Mouse (Mus musculus) spleen, postnatal 10 days (tissue): Measurements from ENCODE around the gene Gprasp1.
"Not testable (repeated sequence)": the region's sequence is repeated elsewhere in the genome, so short reads cannot be mapped to it uniquely, and the experiment has no call there.

Experiments used
- DNase-seq, 2 experiments: peaks; one replicate each; pipeline ENCODE4 v3.0.0; 2021 to 2022; ENCODE audit warnings: low spot score in 2 of 2

Gprasp1 gene

DNA sequence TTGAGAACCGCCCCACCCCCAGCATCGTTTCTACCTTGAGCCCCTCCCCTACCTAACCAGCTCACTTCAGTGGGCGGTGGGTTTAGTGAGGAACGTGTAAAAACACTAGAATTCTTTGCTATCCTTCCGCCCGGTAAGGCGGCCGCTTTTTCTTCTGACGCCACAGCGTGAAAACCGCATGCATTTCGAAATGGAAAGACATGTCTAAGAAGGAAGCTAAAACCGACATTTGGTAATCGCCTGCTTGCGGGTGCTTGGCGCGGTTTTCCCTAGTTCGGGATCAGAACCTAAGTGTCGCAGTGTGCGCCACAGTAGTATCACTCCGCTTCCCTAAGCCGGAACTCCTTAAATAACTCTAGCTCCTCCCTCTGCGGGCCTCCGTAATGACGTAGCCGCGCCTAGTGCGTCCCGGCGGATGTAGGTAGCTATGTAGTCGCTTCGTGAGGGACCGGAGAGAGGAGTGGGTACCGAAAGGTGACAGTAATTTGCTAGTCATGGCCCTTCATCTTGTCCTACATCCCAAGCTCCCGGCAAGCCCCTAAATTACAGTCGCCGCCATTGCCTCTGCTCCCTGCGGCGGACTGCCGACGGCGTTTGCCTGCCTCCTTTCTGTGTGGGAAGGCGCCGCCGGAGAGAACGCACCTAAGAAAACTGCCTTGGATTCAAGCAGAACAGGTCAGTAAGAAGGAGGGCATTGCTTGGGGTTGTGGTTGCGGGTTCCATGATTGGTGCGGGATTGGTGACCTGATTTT lies at the start of gene Gprasp1, which contains the start of gene Armcx5:
TSS of gene Gprasp1 (plus strand) at position 430 of the 752 bp plus-strand sequence.
TSS of gene Armcx5 (plus strand) at position 430 of the 752 bp plus-strand sequence.
- DNase-seq = peak; percentile 66 to 86

DNA sequence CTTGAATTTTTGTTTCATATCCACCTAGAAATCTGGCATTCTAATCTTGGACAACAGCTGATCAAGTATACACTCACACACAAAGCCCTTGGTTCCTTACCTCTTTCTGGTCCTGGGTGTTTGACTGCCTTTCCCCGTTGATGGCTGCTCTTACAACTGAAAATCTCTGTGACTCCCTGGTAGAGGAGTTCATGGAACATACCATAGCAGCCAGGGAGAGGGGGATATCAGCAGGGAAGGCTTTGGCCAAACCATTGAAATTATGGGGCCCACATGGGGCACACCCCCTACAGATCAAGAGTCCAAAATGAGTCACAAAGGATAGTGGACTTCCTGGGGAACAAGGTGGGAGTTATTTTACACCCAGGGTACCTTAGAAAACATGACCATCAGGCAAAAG lies 48.9 kb upstream of the Gprasp1 start, which contains the start of gene Tcp11x2:
TSS of gene Tcp11x2 (minus strand) at position 158 of the 400 bp plus-strand sequence.
- no peak for DNase-seq

DNA sequence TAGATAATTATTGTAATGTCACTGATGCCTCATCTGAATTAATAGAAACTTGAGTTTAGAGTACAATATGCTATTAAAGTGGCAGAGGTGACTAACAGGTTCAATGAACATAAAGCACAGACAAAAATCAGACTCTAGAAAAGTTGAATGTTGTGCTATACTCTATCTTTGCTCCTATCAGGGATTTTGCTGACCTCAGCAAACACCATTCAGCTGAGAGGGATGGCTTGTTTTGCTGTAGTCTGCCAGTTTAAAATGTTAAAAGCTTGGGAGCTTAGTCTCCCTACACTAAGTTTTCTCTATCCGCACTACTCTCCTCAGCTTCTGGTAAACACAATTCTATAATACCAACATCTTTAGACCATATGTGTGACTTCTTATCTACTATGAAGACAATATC lies 39.4 kb upstream of the Gprasp1 start:
- no peak for DNase-seq

DNA sequence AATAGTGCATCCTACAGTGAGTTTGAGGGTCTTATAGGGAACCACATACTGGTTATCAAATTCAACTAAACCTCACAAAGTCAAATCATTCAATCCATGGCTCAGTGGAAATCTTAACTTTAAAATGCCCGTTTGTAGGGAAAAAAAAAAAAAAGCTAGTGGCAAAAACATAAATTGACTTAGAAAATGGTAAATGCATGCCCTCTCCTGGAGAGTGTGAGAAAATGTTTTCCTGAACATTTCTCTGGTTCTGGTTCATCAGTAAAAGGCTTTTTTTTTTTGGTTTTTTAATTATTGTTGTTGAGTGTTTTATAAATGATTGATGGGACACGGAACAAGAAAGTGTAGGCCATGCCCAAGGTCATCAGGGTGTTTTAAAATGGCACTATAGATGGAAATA lies 38.2 kb upstream of the Gprasp1 start:
- no peak for DNase-seq

DNA sequence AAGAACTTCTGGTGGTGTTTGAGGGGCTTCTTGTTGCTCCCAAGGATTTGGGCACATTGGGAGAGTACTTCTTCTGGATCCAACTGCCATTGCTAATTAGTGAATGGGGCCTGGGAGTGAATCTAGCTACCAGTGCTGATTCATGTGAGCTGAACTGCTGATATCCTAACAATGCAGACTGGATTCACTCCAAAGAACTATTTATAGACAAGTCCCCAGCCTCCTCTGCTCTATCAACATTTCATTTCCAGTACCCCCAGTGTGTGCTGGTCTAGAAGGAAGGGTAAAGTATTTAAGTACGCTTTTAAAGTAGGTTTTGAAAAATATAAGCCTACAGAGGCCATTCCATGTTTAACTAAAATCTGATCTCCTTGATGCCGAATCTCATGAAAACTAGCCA lies 29.7 kb upstream of the Gprasp1 start:
- DNase-seq = no peak

DNA sequence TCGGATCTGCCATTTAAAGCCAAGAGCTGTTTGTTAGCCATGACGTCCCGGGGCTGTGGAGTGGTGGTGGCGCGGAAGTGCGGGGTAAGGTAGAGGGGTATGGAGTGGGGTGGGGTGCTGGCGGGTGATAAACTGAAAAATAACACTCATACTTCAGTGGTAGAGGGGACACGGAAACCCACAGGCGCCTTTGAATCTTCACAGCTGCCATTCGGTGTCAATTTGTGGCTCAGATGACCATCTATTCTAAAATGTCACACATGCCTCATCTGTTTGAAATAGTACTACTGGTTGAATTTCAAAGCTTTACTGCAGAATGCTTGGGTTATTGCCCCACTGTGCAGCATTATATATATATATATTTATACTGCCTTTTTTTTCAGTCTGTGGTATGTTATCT lies 17.4 kb upstream of the Gprasp1 start, which contains the start of gene Tmsb15a:
TSS of gene Tmsb15a (minus strand) at position 101 of the 400 bp plus-strand sequence.
- DNase-seq = no peak

DNA sequence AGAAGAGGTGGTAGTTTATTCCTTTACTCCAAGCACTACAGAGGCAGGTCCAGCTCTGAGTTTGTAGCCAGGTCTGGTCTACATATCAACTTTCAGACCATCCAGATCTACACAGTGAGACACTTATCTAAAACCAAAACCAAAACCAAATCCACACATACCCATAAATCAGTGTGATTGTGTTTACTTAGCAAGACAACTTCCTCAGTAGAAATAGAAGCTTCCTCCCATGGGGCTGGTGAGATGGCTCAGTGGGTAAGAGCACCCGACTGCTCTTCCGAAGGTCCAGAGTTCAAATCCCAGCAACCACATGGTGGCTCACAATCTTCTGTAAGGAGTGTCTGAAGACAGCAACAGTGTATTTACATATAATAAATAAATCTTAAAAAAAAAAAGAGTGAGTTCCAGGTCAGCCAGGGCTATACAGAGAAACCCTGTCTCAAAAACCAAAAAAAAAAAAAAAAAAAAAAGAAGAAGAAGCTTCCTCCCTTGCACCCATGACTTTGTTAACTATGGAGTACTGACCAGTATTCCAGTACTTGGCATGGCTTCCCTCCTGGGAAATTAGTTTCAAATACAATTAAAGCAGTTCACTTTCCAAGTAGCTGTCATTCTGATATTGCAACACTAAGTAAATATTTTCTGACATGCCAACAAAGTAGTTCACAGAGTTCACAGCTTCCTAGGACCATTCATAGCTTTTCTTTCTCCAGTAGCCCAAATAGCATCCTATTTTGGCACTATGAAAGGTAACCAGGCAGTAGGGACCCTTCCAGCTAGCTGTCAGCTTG lies 3.6 kb upstream of the Gprasp1 start:
- DNase-seq = no peak

DNA sequence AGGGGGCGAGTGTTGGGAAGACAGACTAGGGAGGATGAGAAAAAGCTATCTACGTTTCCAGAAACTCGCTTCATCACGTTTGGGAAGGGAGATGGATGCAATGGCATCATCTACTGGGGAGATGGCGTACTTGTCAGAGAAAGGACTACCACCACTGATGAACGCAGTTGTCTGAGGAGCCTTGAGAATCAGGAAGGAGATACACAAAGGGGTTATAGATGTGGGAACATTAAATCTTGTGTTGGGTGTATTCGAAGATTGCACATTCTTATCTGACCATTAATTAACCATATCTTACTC lies 473 bp downstream of the Gprasp1 start:
- DNase-seq = no peak

DNA sequence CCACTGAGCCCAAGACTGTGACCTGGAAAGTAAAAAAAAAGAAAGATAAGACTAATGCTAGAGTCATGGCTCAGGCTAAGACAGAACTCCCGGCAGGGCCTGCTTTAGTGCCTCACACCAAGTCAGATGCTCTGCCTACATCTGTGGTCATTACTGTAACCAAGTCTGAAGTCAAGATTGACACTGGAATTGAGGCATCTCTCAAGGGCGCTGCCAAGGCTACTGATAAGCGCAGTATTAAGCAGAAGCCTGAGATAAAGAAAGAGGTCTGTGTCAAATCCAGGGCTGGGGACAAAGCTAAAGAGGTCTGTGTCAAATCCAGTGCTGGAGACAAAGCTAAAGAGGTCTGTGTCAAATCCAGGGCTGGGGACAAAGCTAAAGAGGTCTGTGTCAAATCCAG lies 2.8 kb downstream of the Gprasp1 start:
- not testable (repeated sequence) for DNase-seq

DNA sequence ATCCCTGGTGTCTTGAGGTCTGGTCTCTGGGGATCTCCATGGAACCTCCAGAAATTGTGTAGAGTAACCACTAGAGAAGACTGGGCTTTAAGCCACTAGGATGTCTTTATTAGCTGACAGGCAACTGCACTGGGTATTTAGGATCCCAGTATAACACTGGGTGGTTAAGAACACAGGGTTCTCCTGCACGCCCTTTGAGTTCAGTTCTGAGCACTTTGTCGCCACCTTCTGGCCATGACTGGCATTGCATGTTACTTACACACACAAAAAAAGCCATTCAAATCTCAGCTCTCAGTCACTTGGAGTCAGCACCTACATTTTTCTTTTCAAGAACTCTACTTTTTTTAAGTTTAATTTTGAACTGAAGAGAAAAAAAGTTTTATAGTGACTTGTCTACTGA lies 10.3 kb downstream of the Gprasp1 start:
- DNase-seq = peak; percentile 58 to 77

DNA sequence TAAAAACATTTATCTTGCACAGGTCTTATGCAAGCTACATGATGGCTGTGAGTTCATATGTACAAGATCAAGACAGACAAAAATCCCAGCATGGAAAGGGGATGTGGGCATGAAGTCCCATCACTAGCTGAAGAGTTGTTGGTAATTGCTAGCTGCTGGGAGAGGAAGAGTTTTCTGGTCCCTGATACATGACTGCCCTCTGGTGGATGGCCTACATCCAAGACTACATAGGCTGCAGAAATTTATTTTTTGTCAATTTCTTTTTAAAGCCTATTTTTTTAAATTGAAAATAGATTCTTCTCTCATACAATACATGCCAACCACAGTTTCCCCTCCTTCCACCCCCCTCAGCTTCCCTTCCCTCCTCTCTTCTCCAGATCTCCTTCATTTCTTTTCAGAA lies 19.2 kb downstream of the Gprasp1 start:
- DNase-seq = peak in 1 of 2 experiments; percentile 15

DNA sequence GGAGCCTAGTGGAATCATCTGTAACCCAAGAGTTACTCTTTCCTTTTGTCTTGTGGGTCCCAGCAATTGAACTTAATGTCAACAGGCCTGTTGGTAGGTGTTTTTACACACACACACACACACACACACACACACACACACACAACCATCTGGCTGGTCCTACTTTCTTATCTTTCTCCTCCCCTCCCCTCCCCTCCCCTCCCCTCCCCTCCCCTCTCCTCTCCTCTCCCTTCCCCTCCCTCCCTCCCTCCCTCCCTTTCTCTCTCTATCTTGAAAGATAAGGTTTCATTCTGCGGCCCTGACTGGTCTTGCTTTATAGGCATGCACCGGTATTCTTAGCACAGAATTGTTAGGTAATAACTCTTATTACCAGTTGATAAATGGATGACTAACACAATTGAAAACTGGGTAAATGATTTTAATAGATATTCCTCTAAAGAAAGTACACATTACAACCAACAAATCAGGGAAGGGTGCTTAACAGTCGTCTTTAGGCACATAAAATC lies 25.6 kb downstream of the Gprasp1 start:
- DNase-seq = no peak

DNA sequence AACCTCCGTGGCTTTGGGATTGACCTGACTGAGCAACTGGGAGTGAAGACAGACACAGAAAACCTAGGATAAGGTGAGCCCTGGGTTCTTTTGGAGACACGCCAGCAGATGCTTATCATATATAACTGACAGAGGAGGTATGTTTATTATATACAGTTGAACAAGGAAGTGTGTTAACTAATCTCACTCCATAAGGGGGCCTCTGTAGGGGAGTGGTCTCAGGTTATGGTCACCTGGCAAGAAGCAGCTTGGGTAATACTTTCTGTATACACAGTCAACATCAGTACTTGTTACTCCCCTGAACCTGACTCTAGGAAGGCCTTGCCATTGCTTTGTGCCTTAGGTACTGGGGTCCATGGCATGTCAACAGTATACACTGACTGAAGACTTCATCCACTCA lies 26.0 kb downstream of the Gprasp1 start:
- DNase-seq = no peak

DNA sequence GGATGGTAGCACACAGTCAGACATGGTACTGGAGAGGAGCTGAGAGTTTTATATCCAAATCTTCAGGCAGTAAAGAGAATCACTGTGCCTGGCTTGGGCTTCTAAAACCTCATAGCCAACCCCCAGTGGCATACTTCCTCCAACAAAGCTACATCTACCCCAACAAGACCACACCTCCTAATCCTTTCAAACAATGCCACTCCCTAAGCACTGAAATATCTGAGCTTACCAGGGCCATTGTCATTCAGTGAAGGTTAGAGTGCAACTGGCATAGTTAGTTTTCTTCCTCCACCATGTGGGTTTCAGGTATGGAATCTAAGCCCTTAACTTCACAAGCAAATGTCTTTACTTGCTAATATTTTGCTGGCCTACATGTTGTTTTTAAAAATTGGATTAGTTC lies 49.0 kb downstream of the Gprasp1 start:
- no peak for DNase-seq

DNA sequence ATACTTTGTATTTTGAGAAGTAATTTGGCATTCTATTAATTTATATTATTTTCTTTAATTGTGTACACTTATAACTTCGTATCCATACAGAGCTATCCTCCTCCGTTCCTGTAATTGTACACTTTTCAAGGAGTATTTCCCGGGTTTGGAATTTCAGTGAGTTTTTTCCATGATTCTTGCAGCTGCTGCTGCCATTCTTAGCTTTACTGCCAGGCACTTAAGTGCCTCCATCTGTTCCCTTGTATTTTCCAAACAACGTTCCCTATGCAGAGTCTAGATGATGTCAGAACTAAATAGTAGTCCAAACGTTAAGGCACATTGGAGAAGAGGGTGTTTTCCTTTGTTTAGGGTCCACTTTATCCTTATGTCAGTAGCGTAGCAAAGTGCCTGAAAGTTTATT lies 49.8 kb downstream of the Gprasp1 start:
- no peak for DNase-seq

DNA sequence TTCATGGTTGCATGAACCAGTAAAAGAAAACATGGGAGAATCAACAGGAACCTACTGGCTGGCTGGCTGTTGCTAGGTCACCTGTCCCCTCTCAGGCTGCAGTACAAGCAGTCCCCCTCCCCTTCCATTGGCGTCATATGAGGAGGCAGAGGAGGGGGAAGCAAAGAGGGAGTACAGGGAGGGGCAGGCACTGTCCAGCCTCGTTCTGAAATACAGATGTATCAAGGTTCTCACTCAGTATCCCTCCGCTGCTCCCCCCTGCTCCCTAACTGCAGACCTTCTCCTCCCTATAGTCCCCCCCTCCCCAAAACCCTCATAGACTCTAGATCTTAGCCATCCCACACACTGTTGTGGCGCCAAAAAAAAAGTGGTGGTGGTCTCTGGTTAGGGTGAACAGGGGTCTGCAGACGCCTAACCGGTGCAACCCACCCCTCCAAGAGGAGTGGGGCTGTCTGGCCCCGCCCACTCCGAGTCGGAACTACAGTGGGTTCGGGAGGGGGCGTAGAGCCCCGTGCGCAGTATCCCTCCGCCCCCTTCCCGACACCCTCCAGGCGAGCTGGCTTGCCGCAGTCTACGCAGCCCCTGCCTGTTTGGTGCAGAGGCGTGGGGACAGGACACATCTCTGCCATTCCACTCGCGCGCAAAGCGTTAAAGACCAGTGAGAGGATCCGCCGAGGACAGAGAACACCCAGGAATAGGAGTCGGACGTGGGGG lies 53.2 kb downstream of the Gprasp1 start:
- DNase-seq = peak in 1 of 2 experiments; percentile 16

DNA sequence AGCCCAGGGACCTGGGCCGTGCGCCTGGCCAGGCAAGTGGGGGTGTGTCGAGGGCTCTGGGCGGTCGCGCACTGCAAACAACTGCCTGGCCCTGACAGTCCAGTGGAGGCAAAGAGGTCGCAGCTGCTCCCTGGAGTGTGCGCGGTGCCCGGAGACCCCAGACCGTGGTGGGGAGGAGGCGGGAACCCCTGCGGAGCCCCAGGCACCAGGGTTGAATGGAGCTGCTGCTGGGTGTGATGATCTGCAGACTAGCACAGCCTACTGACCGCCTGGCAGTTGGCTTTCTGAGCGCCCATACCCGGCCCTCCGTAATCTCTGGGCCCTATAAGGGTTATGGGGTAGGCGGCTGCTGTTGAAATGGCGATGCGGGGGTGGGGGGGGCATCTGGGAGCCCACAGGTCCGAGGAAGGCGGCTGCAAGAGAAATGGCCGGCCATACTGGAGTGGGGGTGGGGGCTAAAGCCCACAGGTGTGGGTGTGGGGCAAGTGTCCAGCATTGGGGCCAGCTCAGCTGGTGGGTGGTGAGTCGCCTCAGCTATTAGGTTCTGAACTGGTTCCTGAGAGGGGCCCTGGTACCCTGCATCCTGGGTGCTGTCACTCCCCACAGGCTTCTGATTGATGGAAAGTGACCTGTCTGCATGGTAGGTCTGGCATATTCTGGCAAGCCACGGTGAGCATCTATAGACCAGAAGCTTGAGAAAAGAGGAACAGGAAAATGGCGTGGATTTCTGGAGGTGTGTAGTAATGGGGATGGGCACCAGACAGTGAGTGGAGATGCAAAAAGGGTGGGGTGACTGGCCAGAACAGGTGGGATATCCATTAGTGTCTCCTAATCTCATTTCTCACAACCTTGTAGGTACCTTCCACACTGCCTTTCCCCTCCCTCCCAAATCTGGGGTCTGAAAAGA lies 54.0 kb downstream of the Gprasp1 start:
- not testable (repeated sequence) for DNase-seq

DNA sequence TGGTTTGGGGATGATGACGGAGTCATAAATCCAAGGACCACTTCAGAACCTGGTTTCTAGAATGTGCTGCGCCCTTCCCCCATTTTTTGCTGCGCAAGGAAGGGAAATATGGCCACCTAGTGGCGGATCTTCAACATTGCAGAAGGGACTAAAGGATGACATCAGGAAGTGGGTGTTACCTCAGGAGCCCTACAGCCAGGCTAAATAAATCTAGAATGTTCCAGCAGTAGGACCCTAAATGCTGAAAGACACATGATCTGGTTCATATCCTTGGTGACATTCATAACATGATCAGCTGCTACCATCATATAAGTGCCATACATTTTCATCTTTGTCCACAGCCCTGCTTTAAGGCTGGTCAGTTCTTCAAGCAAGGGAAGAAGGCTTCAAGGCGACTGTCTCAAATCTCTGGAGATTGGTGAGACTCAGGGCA lies 54.7 kb downstream of the Gprasp1 start, which contains the start of gene Bhlhb9:
TSS of gene Bhlhb9 (plus strand) at position 383 of the 433 bp plus-strand sequence.
- peak in 1 of 2 experiments; percentile 32 for DNase-seq

DNA sequence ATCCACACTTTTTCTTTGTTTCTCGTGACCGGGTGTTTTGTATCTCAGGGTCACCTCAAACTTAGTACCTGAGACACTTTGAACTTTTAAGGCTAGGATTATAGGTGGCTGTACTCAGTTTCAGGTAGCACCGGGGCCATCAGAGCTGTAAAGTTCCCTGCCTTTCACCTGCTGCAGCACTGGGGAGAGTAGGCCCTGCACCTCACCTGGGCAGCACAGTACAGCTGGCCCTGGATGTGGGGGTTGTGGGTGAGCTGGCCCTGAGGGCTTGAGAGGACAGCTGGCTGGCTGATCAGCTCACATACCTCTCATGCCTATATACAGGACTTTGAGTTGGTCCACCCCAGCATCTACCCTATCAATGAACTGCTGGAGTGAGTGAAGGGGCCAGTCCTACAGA lies 61.6 kb downstream of the Gprasp1 start:
- DNase-seq = no peak

DNA sequence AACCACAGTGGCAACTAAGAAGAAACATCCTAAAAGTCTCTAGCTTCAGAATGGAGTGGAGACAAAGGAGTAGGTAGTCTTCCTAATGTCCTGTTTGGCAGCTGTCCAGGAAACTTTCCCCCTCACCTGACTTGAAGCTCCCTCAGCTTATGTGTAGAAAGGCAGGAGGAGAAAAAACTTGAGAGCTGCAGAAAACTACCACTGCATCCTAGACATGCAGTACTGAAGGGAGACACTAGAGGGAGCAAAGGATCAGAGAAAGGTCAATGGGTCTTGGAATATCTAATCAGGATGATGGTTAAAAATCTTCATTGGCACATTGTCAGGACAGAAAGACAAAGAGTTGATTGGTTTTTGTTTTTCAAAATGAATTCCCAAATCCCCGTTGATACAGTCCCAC lies 63.2 kb downstream of the Gprasp1 start:
- peak in 1 of 2 experiments; percentile 23 for DNase-seq

DNA sequence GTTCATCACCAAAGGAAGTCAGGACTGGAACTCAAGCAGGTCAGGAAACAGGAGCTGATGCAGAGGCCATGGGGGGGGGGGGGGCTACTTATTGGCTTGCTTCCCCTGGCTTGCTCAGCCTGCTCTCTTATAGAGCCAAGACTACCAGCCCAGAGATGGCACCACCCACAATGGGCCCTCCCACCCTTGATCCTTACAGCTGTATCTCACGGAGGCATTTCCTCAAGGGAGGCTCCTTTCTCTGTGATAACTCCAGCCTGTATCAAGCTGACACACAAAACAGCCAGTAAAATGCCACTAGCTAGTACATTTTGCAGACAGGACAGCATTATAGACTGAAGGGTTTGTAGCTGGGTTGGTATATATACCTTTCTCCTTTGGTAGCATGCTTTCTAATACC lies 93.4 kb downstream of the Gprasp1 start:
- not testable (repeated sequence) for DNase-seq
